Mouse (Mus musculus) yolk sac, embryonic 10.5 days (tissue): ENCODE data around the gene Gnaq.
"Not testable (repeated sequence)": the region's sequence is repeated elsewhere in the genome, so short reads cannot be mapped to it uniquely, and the experiment has no call there.

ENCODE experiments used
- DNase-seq: peaks from one replicate; pipeline ENCODE4 v3.0.0-alpha.2; 2017; ENCODE audit warnings: low spot score

Gnaq gene

GRCm38 (mm10) chr19:16132791-16132864, at the start of gene Gnaq:
TSS of gene Gnaq (plus strand) at chr19:16132831.
- DNase-seq: no peak

GRCm38 (mm10) chr19:16083981-16084630, 48.5 kb upstream of the Gnaq start:
- not testable (repeated sequence) for DNase-seq

- no peak for DNase-seq
These were observed 47.4 kb upstream of the Gnaq start for GRCm38 (mm10) chr19:16085248-16085647.

- DNase-seq: no peak
These were observed 46.5 kb upstream of the Gnaq start for GRCm38 (mm10) chr19:16086154-16086553.

- DNase-seq: no peak
These were observed 46.0 kb upstream of the Gnaq start for GRCm38 (mm10) chr19:16086581-16086980.

GRCm38 (mm10) chr19:16087391-16087790, 45.2 kb upstream of the Gnaq start:
- no peak for DNase-seq

- DNase-seq: no peak
These were observed 39.0 kb upstream of the Gnaq start for GRCm38 (mm10) chr19:16093616-16094015.

- DNase-seq: no peak
These were observed 22.7 kb upstream of the Gnaq start for GRCm38 (mm10) chr19:16109901-16110300.

GRCm38 (mm10) chr19:16110670-16111069, 22.0 kb upstream of the Gnaq start:
- no peak for DNase-seq

GRCm38 (mm10) chr19:16113295-16113694, 19.3 kb upstream of the Gnaq start:
- no peak for DNase-seq

GRCm38 (mm10) chr19:16118421-16118820, 14.2 kb upstream of the Gnaq start:
- no peak for DNase-seq

GRCm38 (mm10) chr19:16121301-16121700, 11.3 kb upstream of the Gnaq start:
- no peak for DNase-seq

GRCm38 (mm10) chr19:16128715-16129114, 3.9 kb upstream of the Gnaq start:
- DNase-seq: no peak

- DNase-seq: no peak
These were observed 3.5 kb upstream of the Gnaq start for GRCm38 (mm10) chr19:16129171-16129570.

GRCm38 (mm10) chr19:16130476-16130875, 2.2 kb upstream of the Gnaq start:
- DNase-seq: no peak

- no peak for DNase-seq
These were observed 800 bp upstream of the Gnaq start for GRCm38 (mm10) chr19:16131831-16132230.

GRCm38 (mm10) chr19:16132340-16132790, 266 bp upstream of the Gnaq start:
- peak; percentile 96 for DNase-seq

GRCm38 (mm10) chr19:16132865-16133720, 462 bp downstream of the Gnaq start:
- peak; percentile 64 for DNase-seq

GRCm38 (mm10) chr19:16133721-16134570, 1.3 kb downstream of the Gnaq start:
- DNase-seq: no peak

GRCm38 (mm10) chr19:16138064-16138580, 5.5 kb downstream of the Gnaq start:
- DNase-seq: no peak

- DNase-seq: no peak
These were observed 8.1 kb downstream of the Gnaq start for GRCm38 (mm10) chr19:16140710-16141109.

GRCm38 (mm10) chr19:16141857-16142256, 9.2 kb downstream of the Gnaq start:
- no peak for DNase-seq

- no peak for DNase-seq
These were observed 10.4 kb downstream of the Gnaq start for GRCm38 (mm10) chr19:16142990-16143389.
